Mouse (Mus musculus) forebrain, embryonic 13.5 days (tissue): ENCODE results near the gene Mta3. TPM values are rescaled to one million over a fixed set of nuclear protein-coding genes. Genes with fewer than 3 reads are reported as not detected.

Experiments
- ATAC-seq: fragments of 200-750 bp; cut with Nextera tagmentation; 2 replicates; pipeline ENCODE4 v1.8.0; 2017
- H3K27ac ChIP-seq: fragments of 300-500 bp; sonication (generic); 2 replicates; pipeline ENCODE4 v1.5.1; 2015; ENCODE audit warnings: inconsistent platforms, mild to moderate bottlenecking, moderate library complexity
- H3K27me3 ChIP-seq: fragments of 300-500 bp; sonication (generic); 2 replicates; pipeline ENCODE4 v1.6.1; 2015; ENCODE audit warnings: mild to moderate bottlenecking, inconsistent platforms
- H3K36me3 ChIP-seq: fragments of 300-500 bp; sonication (generic); 2 replicates; pipeline ENCODE4 v1.6.1; 2015; ENCODE audit warnings: mild to moderate bottlenecking, inconsistent platforms; ENCODE audit not compliant: poor library complexity, severe bottlenecking
- H3K4me1 ChIP-seq: fragments of 300-500 bp; sonication (generic); 2 replicates; pipeline ENCODE4 v1.6.1; 2015; ENCODE audit warnings: inconsistent platforms
- H3K4me2 ChIP-seq: fragments of 300-500 bp; sonication (generic); 2 replicates; pipeline ENCODE4 v1.6.1; 2015; ENCODE audit warnings: inconsistent platforms, mild to moderate bottlenecking, moderate library complexity
- H3K4me3 ChIP-seq: fragments of 300-500 bp; sonication (generic); 2 replicates; pipeline ENCODE4 v1.5.1; 2015; ENCODE audit warnings: mild to moderate bottlenecking, inconsistent platforms
- H3K9ac ChIP-seq: fragments of 300-500 bp; sonication (generic); 2 replicates; pipeline ENCODE4 v1.6.1; 2015; ENCODE audit warnings: mild to moderate bottlenecking, inconsistent platforms
- H3K9me3 ChIP-seq: fragments of 300-500 bp; sonication (generic); replicated peaks from 2 replicates; pipeline ENCODE4 v1.6.1; 2016; ENCODE audit warnings: inconsistent platforms
- WGBS: fragments of 180-500 bp; shearing (Covaris S2); methylation state at CpG from one replicate; pipeline ENCODE4 v1.1.7; 2015; 5-methylcytosine and 5-hydroxymethylcytosine counted together
- polyA plus RNA-seq: library from polyadenylated mRNA; unstranded; fragments of >200 nt; fragmentation: Nextera tagmentation; extraction: Ambion mirVana; gene quantifications from 2 replicates; pipeline ENCODE4 v1.2.1, GENCODE M21; 2015

Gene Mta3
- polyA plus RNA-seq, result 28.7 and 30.6 TPM in 2 replicates

- peak; percentile 75 for ATAC-seq
- 0% methylated on average over 14 of the region's 56 CpGs for WGBS
- Histone ChIP-seq H3K27me3 (no peaks in the 10 kb centered on the region), H3K4me2 (peak within 1 kb of the TSS; percentile 68), H3K4me1 (peaks cover 17% of the 10 kb centered on the region), H3K27ac (peak within 1 kb of the TSS; percentile 49), H3K9me3 (no peaks in the 10 kb centered on the region), H3K9ac (peak within 1 kb of the TSS; percentile 83), H3K36me3 (peaks cover 12% of the 10 kb centered on the region), H3K4me3 (peak within 1 kb of the TSS; percentile 75)
Measured at GRCm38 (mm10) chr17:83706116-83706593, at the start of gene Mta3. Mta3 (plus strand) TSS chr17:83706163.

DNA sequence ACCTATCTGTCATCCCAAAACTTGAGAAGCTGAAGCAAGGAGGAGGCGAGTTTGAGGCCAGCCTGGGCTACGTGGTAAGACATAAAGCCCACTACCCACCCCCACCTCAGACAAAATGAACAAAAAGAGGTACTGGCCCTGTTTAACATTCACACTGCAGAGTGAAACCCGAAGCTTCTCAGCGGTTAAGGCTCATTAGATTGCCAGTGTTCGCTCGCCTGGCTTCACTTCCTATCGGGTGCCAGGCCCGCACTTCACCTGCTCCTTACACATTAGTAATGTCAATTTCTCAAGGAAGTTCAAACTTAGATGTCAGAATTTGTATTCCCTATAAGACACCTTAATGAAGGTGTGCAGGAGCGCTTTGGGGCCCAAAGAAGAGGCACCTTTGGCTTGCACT lies 48.6 kb upstream of the Mta3 start:
- Histone ChIP-seq H3K4me3 (no peak overlapping the region), H3K27me3 (no peaks in the 10 kb centered on the region), H3K4me1 (no peaks in the 10 kb centered on the region), H3K27ac (no peak overlapping the region), H3K4me2 (no peak overlapping the region), H3K9me3 (no peaks in the 10 kb centered on the region), H3K36me3 (no peaks in the 10 kb centered on the region), H3K9ac (no peak overlapping the region)
- no peak for ATAC-seq
- 79% methylated on average over 9 of the region's 9 CpGs for WGBS

- H3K4me3 ChIP-seq, result no peak overlapping the region
- WGBS, result 57% methylated on average over 1 of the region's 1 CpGs
- no peak for ATAC-seq
Measured at GRCm38 (mm10) chr17:83658943-83659342, 47.0 kb upstream of the Mta3 start.

DNA sequence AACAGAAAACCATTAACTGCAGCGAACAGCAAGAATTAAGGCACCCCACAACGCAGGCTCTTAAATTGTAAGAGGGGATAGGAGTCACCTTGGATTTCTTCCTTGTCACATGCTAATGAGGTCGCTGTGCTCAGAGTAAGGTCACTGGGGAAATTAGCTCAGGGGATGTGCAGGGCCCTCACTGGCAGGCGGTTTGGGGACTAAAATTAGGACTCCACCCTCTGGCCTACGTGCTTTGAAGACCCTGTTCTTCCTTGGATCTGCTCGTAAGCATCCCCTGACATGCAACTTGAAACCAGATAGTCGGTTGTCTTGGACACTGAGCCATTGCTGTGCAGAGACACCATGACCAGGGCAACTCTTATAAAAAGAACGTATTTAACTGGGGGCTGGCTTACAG lies 41.2 kb upstream of the Mta3 start:
- Histone ChIP-seq H3K4me3 (no peak overlapping the region), H3K27ac (no peak overlapping the region), H3K4me2 (no peak overlapping the region), H3K27me3 (no peaks in the 10 kb centered on the region), H3K9ac (no peak overlapping the region), H3K9me3 (0 out of 2 replicates have a peak, but pooled peaks cover 3% of the 10 kb centered on the region), H3K36me3 (no peaks in the 10 kb centered on the region), H3K4me1 (no peaks in the 10 kb centered on the region)
- WGBS, result 42% methylated on average over 8 of the region's 8 CpGs
- no peak for ATAC-seq

More at GRCm38 (mm10) chr17:83658943-83659342, 47.0 kb upstream of the Mta3 start:
- H3K4me2 ChIP-seq, result no peak overlapping the region
- 0 out of 2 replicates have a peak, but pooled peaks cover 3% of the 10 kb centered on the region for H3K9me3 ChIP-seq
- H3K36me3 ChIP-seq, result no peaks in the 10 kb centered on the region
- no peaks in the 10 kb centered on the region for H3K4me1 ChIP-seq
- no peak overlapping the region for H3K9ac ChIP-seq
- no peak overlapping the region for H3K27ac ChIP-seq
- H3K27me3 ChIP-seq, result no peaks in the 10 kb centered on the region

GRCm38 (mm10) chr17:83666597-83667287 lies 39.2 kb upstream of the Mta3 start:
- Histone ChIP-seq H3K27me3 (no peaks in the 10 kb centered on the region), H3K4me2 (no peak overlapping the region), H3K36me3 (no peaks in the 10 kb centered on the region), H3K4me3 (no peak overlapping the region), H3K9ac (no peak overlapping the region), H3K27ac (no peak overlapping the region), H3K9me3 (0 out of 2 replicates have a peak, but pooled peaks cover 3% of the 10 kb centered on the region), H3K4me1 (no peaks in the 10 kb centered on the region)
- ATAC-seq, result no peak
- 83% methylated on average over 13 of the region's 13 CpGs for WGBS

DNA sequence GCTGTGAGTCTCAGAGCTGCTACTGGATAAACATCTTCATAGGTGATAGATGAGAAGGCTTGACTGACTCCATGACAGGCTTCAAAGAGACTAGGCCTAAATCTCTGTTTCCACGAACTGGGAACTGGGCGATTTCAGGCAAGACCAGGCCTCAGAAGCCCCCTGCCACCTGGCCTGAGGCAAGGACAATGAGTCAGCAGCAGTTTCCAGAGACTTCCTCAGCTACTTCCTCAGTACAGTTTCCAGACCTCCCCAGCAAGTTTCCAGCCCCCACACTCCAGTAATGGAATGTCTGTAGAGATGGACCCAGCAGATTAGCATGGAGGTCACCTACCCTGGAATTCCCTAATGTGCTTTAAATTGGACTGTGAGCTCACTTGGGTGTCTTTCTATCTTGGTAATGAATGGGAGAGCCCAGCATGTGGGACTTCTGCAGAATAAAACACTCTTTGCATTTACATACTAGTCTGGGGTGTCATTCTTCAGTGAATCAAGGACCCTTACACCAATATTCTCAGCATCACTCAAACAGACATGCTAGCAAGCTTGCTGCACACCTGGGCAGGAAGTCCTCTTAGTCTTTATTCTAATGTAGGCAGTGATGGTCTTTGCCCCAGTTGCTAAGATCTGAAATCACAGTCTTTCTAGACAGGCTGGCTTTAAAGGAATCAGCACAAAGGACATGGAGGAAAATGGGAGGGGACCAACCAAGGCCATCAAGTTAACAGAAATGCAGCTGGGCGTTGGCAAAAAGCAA lies 37.9 kb upstream of the Mta3 start:
- no peak overlapping the region for H3K27ac ChIP-seq
- no peak overlapping the region for H3K4me3 ChIP-seq
- H3K9me3 ChIP-seq, result 0 out of 2 replicates have a peak, but pooled peaks cover 3% of the 10 kb centered on the region
- WGBS, result 87% methylated on average over 3 of the region's 3 CpGs
- no peak overlapping the region for H3K4me2 ChIP-seq
- H3K36me3 ChIP-seq, result no peaks in the 10 kb centered on the region
- no peaks in the 10 kb centered on the region for H3K27me3 ChIP-seq
- H3K9ac ChIP-seq, result no peak overlapping the region
- H3K4me1 ChIP-seq, result no peaks in the 10 kb centered on the region
- ATAC-seq, result no peak

DNA sequence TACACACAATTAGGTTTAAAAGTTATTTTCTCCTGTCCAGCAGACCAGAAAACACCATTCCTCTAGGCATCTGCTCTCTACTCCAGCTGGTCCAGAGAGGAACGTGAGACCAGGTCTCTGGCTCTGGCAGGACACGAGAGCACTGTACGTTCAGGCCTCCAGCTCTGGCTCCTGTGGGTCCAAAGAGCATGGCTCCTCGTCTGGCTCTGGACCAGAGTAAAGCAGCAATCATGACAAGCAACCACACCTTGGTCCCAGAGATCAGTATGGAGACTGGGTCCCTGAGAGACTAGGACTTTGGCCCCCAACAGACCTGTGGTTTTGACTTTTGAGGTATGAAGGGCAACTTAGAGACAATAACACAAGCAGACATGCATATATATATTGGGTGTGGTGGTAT lies 33.3 kb upstream of the Mta3 start:
- Histone ChIP-seq H3K4me3 (no peak overlapping the region), H3K9me3 (no peaks in the 10 kb centered on the region), H3K36me3 (no peaks in the 10 kb centered on the region), H3K4me1 (no peaks in the 10 kb centered on the region), H3K9ac (no peak overlapping the region), H3K4me2 (no peak overlapping the region), H3K27me3 (no peaks in the 10 kb centered on the region), H3K27ac (no peak overlapping the region)
- WGBS, result 93% methylated on average over 4 of the region's 4 CpGs
- no peak for ATAC-seq

DNA sequence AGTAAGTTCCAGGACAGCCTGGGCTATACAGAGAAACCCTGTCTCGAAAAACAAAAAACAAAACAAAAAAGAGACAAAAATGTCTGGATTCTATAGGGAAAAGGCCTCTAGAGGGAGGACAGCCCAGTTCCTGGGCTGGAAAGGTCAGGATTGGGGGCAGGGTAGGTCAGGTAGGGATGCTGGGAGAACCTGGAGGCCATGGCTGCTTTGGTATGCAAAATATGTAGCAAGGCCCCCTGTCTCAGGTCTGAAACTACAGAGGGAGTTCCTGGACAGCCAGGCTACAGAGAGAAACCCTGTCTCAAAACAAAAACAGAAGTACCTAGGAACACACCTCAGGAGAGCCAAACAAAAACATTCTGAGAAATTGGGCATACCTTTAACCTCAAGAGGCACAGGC lies 28.6 kb upstream of the Mta3 start:
- no peak overlapping the region for H3K4me2 ChIP-seq
- no peaks in the 10 kb centered on the region for H3K36me3 ChIP-seq
- H3K9me3 ChIP-seq, result no peaks in the 10 kb centered on the region
- H3K9ac ChIP-seq, result no peak overlapping the region
- H3K27ac ChIP-seq, result no peak overlapping the region
- ATAC-seq, result no peak
- H3K27me3 ChIP-seq, result no peaks in the 10 kb centered on the region
- H3K4me3 ChIP-seq, result no peak overlapping the region
- 80% methylated on average over 1 of the region's 1 CpGs for WGBS
- no peaks in the 10 kb centered on the region for H3K4me1 ChIP-seq

DNA sequence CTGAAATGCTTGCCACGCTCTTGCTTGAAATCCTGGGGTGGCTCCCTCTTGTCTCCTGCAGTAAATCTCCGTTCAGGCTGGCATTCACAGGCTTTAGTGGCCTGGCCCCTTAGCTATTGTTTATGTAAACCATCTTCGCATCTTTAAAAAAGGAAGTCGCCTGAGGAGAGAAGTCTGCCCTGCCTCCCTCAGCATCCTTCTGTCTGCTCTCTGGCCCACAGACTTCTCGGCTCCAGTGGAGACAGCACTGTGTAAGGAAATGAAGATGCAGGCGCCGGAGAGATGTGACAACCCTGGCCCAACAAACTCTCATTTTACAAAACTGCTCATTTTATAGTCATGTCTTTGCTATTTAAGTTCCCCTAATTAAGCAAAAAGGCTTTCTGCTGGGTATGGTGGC lies 24.0 kb upstream of the Mta3 start:
- H3K4me3 ChIP-seq, result no peak overlapping the region
- no peak overlapping the region for H3K4me2 ChIP-seq
- no peaks in the 10 kb centered on the region for H3K27me3 ChIP-seq
- peaks cover 2% of the 10 kb centered on the region; the same call in 1 of the 2 replicates for H3K9me3 ChIP-seq
- ATAC-seq, result no peak
- H3K4me1 ChIP-seq, result no peaks in the 10 kb centered on the region
- no peak overlapping the region for H3K9ac ChIP-seq
- no peaks in the 10 kb centered on the region for H3K36me3 ChIP-seq
- whole genome bisulfite sequencing, result 55% methylated on average over 7 of the region's 7 CpGs
- H3K27ac ChIP-seq, result no peak overlapping the region

- no peak overlapping the region for H3K4me3 ChIP-seq
- WGBS, result 91% methylated on average over 7 of the region's 7 CpGs
- peaks cover 8% of the 10 kb centered on the region; the same call in 1 of the 2 replicates for H3K9me3 ChIP-seq
Measured at GRCm38 (mm10) chr17:83684475-83684874, 21.5 kb upstream of the Mta3 start.

DNA sequence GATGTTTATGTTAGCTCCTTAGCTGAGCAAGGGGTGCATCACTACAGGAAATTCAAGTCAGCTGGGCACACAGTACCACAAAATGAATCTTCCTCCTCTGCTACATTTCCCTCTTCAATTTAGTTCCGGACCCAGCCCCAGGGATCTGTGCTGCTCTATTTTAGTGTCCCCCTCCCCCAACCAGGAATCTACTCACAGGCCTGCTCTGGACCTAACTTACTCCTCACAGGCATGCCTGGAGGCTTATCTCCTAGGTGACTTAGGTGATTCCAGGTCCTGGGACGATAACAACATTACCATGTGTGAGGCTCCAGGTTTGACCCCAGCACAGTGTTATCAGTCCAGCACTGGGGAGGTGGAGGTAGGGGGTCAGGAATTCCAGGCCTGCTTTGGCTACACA lies 15.5 kb upstream of the Mta3 start:
- Histone ChIP-seq H3K4me2 (no peak overlapping the region), H3K27me3 (no peaks in the 10 kb centered on the region), H3K4me3 (no peak overlapping the region), H3K9me3 (peaks cover 12% of the 10 kb centered on the region), H3K27ac (no peak overlapping the region), H3K4me1 (no peaks in the 10 kb centered on the region), H3K9ac (no peak overlapping the region), H3K36me3 (no peaks in the 10 kb centered on the region)
- ATAC-seq, result no peak
- WGBS, result 61% methylated on average over 2 of the region's 2 CpGs

More at GRCm38 (mm10) chr17:83684475-83684874, 21.5 kb upstream of the Mta3 start:
- H3K4me1 ChIP-seq, result no peaks in the 10 kb centered on the region
- H3K4me2 ChIP-seq, result no peak overlapping the region
- no peaks in the 10 kb centered on the region for H3K36me3 ChIP-seq
- no peaks in the 10 kb centered on the region for H3K27me3 ChIP-seq
- ATAC-seq, result no peak
- no peak overlapping the region for H3K27ac ChIP-seq
- no peak overlapping the region for H3K9ac ChIP-seq

DNA sequence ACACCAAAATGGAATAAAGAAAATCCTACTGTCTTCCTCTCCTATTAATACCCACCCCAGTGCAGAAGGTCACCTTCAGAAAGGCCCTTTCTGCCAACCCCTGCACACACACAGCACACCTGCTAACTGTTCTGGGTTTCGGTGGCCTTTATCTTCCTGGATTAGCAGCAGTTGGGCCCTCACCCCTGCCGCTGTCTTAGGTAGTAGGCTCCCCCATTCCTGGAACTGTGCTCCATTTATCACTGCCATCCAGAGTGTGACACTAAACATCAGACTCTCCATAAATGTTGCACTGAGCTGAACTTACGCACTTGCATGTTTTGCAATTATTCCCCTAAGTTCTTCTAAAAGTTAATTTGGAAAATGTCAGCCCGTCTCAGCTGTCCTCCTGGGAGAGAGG lies 14.6 kb upstream of the Mta3 start:
- no peak overlapping the region for H3K4me2 ChIP-seq
- no peak for ATAC-seq
- H3K4me1 ChIP-seq, result no peaks in the 10 kb centered on the region
- H3K9ac ChIP-seq, result no peak overlapping the region
- H3K9me3 ChIP-seq, result peaks cover 12% of the 10 kb centered on the region
- 75% methylated on average over 4 of the region's 4 CpGs for WGBS
- no peaks in the 10 kb centered on the region for H3K27me3 ChIP-seq
- no peak overlapping the region for H3K4me3 ChIP-seq
- H3K36me3 ChIP-seq, result no peaks in the 10 kb centered on the region
- no peak overlapping the region for H3K27ac ChIP-seq
